Mouse (Mus musculus) cerebellum, postnatal 36 days (tissue): ENCODE measurements around the gene Cul7.

Experiments used
- DNase-seq, 2 experiments: peaks; one replicate each; pipeline ENCODE4 v3.0.0; 2021 to 2022; ENCODE audit warnings: mixed read lengths in 2 of 2

Cul7 gene

DNA sequence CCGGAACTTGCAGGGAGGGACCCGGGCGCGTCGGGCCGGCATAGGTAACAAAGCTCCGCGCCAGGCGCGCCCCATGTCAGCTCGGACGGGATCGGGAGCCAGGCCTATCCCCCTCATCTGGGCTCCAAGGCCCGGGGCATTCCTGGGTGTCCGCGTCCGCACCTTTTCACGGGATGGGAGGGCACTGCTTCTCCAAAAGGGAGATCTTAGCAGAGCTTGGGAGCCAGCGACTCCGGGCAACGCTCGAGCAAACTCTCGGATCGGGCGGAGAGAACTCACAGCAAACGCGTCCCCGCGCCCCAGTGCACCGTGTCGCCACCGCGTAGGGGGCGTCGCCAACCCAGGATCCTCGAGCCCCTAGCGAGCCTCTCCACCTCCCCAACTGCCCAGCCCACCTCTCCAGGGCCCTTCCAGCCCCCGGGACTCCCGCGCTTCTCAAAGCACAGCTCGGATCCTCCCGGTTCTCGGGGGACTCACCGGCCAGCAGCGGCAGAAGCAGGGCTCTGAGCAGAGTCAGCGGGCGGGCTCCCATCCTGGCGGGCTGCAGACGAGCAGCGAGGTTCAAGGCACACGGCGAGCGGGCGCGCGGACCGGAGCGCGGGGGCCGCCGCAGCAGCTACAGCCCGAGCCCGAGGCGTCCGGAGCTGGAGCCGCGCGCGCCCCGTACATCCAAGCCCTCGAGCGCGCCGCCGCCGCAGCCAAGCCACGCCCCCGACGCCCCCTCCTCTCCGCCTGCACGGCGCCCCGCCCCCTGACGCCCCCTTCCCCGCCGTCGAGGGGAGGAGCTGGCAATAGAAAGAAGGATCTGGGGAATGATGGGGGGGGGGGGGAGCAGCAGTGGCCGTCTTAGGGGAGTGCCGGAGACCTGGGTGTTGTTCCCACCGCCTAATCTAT is 21.1 kb upstream of the Cul7 start, which contains the start of gene Ptk7:
TSS of gene Ptk7 (minus strand) at position 714 of the 894 bp plus-strand sequence.
- DNase-seq, result peak; percentile 42 to 63

DNA sequence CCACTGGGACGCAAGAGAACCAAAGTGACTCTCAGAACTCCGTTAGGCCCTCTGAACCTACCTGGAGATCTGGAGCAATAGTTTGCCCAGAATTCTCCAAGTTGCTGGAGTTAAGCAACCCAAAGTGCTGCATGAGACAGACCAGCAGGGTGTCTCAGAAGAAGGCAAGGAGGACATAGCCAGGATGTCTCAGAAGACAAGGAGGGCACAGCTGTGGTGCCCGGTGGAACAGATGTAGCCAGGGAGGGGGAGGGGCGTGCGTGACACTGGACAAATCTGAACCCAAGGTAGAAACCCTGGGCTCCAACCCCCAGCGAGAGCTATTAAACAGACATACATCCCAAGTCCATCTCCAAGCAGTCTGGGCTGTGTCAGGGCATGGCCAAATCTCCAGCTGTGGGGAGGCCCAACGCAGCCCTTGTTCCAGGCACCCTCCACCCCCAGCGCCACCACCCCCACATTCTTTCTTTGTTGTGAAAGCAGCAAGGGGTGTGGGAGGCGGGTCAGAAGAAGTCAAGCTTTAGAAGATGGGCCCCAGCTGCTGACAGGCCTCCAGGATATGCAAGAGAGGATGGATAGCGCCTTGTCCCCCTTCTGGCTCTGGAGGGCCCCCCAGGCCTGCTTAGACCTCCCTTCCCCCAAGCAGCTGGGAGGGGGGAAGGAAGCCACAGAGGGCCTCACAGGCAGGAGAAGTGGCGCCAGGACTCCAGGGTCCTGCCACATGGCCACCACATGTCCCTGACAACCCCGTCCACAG is 20.3 kb upstream of the Cul7 start:
- DNase-seq, result no peak

DNA sequence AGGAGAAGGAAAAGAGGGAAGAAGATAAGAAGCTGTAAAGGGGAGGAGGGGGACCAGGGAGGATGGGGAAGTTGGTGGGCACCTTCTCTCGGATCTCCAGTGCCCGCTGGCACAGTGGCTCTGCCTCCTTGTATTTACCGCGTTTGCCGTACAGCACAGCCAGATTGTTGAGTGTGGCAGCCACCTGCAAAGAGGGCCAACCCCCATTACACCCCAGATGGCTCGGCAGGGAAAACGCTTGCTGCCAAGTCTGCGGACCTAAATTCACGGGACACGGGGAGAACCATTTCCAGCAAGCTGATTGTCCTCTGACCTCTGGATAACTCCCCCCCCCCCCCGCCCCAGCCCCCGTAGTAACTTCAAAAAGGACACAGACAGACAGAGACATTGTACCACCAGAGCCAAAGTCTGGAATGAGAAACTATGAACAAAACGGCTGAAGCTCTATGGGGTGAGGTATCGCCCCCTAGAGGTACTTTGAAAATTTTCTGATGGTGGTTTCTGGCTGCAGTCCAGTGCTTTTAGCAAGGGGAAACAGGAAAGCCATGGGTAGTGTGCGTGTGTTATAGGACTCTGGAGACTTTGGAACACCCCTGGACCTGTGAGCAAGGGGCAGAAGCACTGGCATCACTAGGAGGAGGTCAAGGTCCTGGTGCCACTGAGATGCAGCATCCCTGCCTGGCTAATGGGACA is 13.2 kb upstream of the Cul7 start:
- DNase-seq, result peak; percentile 63 to 78

GRCm38 (mm10) chr17:46639929-46640328 is 10.2 kb upstream of the Cul7 start:
- no peak for DNase-seq

DNA sequence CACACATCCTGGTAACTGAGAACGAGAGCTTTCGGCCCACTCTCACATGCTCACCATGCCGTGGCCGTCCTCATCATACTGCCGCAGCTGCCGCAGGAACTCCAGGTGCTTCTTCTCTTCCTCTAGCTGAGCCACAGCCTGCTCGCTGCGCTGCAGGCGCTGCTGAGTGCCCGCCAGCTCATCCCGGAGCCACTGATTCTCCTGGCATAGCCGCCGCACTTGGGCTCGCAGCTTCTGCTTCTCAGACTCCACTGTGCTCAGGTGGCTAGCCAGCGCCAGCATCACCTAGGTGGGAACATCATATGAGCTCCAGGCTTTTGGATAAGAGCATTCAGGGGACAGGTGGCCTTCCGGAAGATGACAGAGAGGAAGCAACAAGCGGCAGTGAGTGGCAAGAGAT is 8.1 kb upstream of the Cul7 start:
- no peak for DNase-seq

GRCm38 (mm10) chr17:46644152-46644805 is 5.9 kb upstream of the Cul7 start:
- no peak for DNase-seq

- DNase-seq, result peak; percentile 53 to 65
These were observed 5.1 kb upstream of the Cul7 start for GRCm38 (mm10) chr17:46644916-46645475.

DNA sequence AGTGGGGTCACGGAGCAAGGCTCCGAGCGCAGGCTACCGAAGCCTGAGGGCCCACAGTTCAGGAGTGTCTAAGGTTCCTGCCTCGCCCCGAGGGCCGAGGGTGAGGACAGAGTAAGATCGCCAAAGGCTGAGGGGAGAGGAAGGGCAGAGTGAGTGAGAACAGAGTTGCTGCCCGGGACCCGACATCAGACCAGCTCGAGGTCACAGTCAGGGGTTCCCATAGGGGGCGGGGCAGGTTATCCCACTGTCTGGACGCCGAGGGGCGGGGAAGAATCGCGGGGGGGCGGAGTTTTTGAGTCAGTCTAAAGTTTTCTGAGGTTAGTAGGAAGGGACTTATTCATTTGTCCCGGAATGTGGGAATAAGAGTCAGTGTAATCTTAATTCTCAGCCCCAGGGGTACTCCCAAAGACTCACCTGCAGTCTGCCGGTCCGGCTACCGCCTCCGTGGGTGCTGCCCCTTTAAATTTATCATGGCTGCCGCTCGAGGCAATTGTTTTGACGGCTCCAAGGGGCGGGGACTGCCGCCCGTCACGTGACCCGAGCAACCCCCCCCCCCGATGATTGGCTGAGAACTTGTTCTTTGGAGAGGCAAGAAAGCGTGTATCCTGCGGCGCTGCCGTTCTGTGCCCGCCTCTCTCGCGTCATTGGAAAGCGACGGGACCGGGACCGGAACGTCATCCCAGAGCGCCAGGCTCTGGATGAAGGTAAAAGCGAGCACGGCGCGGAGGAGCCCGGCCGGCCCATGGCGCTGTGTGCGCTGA is 4.4 kb upstream of the Cul7 start, which contains the start of the genes Klc4 and Mrpl2:
TSS of gene Klc4 (minus strand) at position 462 of the 761 bp plus-strand sequence.
TSS of gene Mrpl2 (plus strand) at position 669 of the 761 bp plus-strand sequence.
- peak; percentile 99 to 100 for DNase-seq

DNA sequence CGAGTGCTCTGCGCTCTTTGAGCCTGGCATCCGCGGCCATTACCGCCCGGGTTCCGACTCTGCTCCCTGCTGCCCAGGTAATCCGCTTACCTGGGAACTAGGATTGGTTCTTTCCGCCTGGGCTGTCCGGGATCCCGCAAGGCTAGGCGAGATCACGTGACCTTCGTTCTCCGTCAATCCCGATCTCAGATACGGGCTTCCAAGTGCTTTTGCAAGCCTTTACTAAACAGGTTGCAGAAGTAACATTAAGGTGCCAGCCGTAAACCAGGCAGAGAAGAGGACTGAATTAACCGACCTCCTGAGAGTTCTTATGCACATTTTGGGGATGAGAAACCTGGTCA is 3.8 kb upstream of the Cul7 start:
- DNase-seq, result no peak

- no peak for DNase-seq
These were observed 2.9 kb upstream of the Cul7 start for GRCm38 (mm10) chr17:46647279-46647678.

- no peak for DNase-seq
These were observed 1.7 kb upstream of the Cul7 start for GRCm38 (mm10) chr17:46648436-46648835.

- no peak for DNase-seq
These were observed 326 bp upstream of the Cul7 start for GRCm38 (mm10) chr17:46649811-46650210.

DNA sequence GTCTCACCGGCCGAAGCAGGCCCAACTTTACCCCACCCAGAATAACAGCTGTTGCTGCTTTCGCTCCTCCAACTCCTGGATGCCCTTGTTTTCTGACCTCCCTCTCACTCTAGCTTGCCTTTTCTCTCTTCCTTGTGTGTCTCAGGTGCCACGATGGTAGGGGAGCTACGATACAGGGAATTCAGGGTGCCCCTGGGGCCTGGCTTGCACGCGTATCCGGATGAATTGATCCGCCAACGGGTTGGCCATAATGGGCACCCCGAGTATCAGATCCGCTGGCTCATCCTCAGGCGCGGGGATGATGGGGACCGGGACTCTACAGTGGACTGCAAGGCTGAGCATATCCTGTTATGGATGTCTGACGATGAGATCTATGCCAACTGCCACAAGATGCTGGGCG is 1.2 kb downstream of the Cul7 start:
- DNase-seq, result no peak

- no peak for DNase-seq
These were observed 1.8 kb downstream of the Cul7 start for GRCm38 (mm10) chr17:46651755-46652547.

- no peak for DNase-seq
These were observed 5.9 kb downstream of the Cul7 start for GRCm38 (mm10) chr17:46656054-46656453.

DNA sequence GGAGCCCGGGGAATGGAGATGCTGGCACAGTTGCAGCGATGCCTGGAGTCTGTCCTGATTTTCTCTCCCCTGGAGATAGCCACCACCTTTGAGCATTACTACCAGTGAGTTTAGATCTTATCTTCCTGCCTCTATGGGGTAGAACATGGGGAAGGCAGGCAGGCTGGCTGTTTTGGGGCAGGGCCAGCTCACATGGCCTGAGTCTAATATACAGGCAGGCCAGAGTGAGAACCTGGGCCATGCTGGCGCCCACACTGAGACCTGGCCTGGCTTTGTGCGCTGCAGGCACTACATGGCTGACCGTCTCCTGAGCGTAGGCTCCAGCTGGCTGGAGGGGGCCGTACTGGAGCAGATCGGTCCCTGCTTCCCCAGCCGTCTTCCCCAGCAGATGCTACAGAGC is 11.2 kb downstream of the Cul7 start:
- peak; percentile 74 to 76 for DNase-seq

DNA sequence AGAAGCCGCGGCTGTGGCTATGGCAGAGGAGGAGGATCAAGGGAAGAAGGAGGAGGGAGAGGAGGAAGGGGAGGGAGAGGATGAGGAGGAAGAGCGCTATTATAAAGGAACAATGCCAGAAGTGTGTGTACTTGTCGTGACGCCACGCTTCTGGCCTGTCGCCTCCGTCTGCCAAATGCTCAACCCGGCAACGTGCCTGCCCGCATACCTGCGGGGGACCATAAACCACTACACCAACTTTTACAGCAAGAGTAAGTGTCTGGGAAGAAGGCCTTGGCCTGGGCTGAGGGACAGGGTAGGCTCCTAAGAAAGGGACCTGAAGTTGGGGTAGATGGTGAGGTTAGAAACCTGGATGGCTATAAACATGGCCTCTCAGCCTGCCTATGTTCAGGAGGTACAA is 11.8 kb downstream of the Cul7 start:
- peak; percentile 69 to 73 for DNase-seq

GRCm38 (mm10) chr17:46662730-46663129 is 12.6 kb downstream of the Cul7 start:
- peak; percentile 72 to 74 for DNase-seq

DNA sequence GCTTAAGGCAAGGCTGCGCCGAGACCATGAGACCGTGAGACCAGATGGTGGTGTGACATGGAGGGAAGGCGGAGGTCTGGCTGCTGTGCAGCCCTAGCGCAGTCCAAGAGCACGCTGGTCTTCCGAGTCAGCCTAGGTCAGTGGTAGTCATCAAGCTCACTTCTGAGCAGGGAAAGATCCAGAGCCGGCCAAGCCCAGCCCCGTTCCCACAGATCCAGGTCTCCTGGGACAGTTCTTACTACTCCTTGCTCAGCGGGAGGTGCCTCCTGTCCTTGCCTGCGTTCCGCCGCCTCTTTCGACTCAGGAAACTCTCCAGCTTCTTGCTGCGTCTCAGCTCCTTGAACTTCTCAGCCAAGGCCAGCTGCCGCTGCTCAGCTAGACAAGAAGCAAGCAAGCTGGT is 17.6 kb downstream of the Cul7 start:
- DNase-seq, result no peak

- DNase-seq, result no peak
These were observed 19.8 kb downstream of the Cul7 start for GRCm38 (mm10) chr17:46669911-46670310.
